Mouse (Mus musculus): ENCODE measurements around the gene C77080. TPM values are rescaled to one million over a fixed set of nuclear protein-coding genes. Genes with fewer than 3 reads are reported as not detected.

C77080 gene
- total RNA-seq, 2 experiments from 2014 or later, result 0.25 TPM; not detected in 1

Other genes starting within 250 kb of the C77080 start
- gene Rnf19b, start 203.1 kb downstream of the C77080 start, total RNA-seq (2015), result 24.5 and 29.0 TPM in 2 replicates
- gene Rnf19b, start 203.1 kb downstream of the C77080 start, total RNA-seq (2017), result 44.3 and 49.5 TPM in 2 replicates
- 1.6 TPM in 1 of 2 replicates, not detected in the other for gene Tmem54, start 155.9 kb downstream of the C77080 start, total RNA-seq (2015)
- 0.12 TPM in 1 of 2 replicates, not detected in the other for gene Tmem54, start 155.9 kb downstream of the C77080 start, total RNA-seq (2017)
- gene Hpca, start 139.4 kb downstream of the C77080 start, total RNA-seq (2015), result not detected in 2 replicates
- gene Hpca, start 139.4 kb downstream of the C77080 start, total RNA-seq (2017), result not detected in 2 replicates
- gene Fndc5, start 124.4 kb downstream of the C77080 start, total RNA-seq (2015), result not detected in 2 replicates
- not detected in 2 replicates for gene Fndc5, start 124.4 kb downstream of the C77080 start, total RNA-seq (2017)
- 25.1 and 42.6 TPM in 2 replicates for gene S100pbp, start 71.7 kb downstream of the C77080 start, total RNA-seq (2015)
- 13.2 and 23.5 TPM in 2 replicates for gene S100pbp, start 71.7 kb downstream of the C77080 start, total RNA-seq (2017)
- gene Yars, start 71.6 kb downstream of the C77080 start, total RNA-seq (2015), result 25.2 and 28.0 TPM in 2 replicates
- gene Yars, start 71.6 kb downstream of the C77080 start, total RNA-seq (2017), result 55.3 and 60.7 TPM in 2 replicates
- not detected in 2 replicates for gene Sync, start 26.2 kb upstream of the C77080 start, total RNA-seq (2015)
- gene Sync, start 26.2 kb upstream of the C77080 start, total RNA-seq (2017), result 0.08 TPM in 1 of 2 replicates, not detected in the other
- 233 and 259 TPM in 2 replicates for gene Rbbp4, start 74.0 kb upstream of the C77080 start, total RNA-seq (2015)
- 122 and 137 TPM in 2 replicates for gene Rbbp4, start 74.0 kb upstream of the C77080 start, total RNA-seq (2017)
- gene Zbtb8os, start 74.3 kb upstream of the C77080 start, total RNA-seq (2015), result 81.4 and 89.6 TPM in 2 replicates
- 94.6 and 102 TPM in 2 replicates for gene Zbtb8os, start 74.3 kb upstream of the C77080 start, total RNA-seq (2017)
- 2.1 and 2.6 TPM in 2 replicates for gene Zbtb8a, start 116.7 kb upstream of the C77080 start, total RNA-seq (2015)
- gene Zbtb8a, start 116.7 kb upstream of the C77080 start, total RNA-seq (2017), result 5.4 and 7.3 TPM in 2 replicates
- gene Zbtb8b, start 179.4 kb upstream of the C77080 start, total RNA-seq (2015), result not detected in 2 replicates
- gene Zbtb8b, start 179.4 kb upstream of the C77080 start, total RNA-seq (2017), result not detected in 2 replicates
- 14.4 and 14.6 TPM in 2 replicates for gene Bsdc1, start 200.2 kb upstream of the C77080 start, total RNA-seq (2015)
- gene Bsdc1, start 200.2 kb upstream of the C77080 start, total RNA-seq (2017), result 23.1 and 24.8 TPM in 2 replicates
- gene Tssk3, start 229.6 kb upstream of the C77080 start, total RNA-seq (2015), result not detected in 2 replicates
- not detected in 2 replicates for gene Tssk3, start 229.6 kb upstream of the C77080 start, total RNA-seq (2017)
- gene Fam229a, start 229.8 kb upstream of the C77080 start, total RNA-seq (2015), result not detected in 2 replicates
- gene Fam229a, start 229.8 kb upstream of the C77080 start, total RNA-seq (2017), result not detected in 2 replicates

Data from megakaryocyte progenitor cell, adult 5-6 weeks (primary cell).